Mouse (Mus musculus): ENCODE results near the gene Kdm1b. TPM values are rescaled to one million over a fixed set of nuclear protein-coding genes. Genes with fewer than 3 reads are reported as not detected.

Kdm1b gene
- polyA plus RNA-seq, 1 experiment from 2014 or later = 19.1 TPM

DNA sequence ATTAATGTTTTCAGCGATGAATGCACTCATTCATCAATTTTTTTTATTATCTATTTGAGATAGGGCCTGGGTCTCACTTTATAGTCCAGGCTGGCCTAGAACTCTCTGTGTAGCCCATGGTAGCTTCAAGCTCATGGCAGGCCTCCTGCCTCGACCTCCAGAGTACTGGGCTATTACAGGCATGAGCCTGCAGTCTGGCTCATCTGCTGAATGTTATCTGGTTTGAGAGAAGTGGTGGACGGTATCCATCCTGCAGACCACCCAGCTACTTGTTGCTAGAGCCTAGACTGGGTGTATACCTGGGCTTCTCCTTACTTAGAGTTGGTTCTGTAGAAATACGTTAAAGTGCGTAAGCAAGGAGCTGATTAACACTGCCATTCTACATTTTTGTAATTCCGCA, 23.7 kb downstream of the Kdm1b start:
- no peak overlapping the region for H3K9ac ChIP-seq (ENCODE audit: low read length)
- no peak overlapping the region for H3K4me2 ChIP-seq (ENCODE audit: low read depth)
- no peak overlapping the region for H3K27ac ChIP-seq (ENCODE audit: low read depth, low read length)
- no peak for DNase-seq (ENCODE audit: low spot score)
- no peaks in the 10 kb centered on the region for H3K9me3 ChIP-seq (ENCODE audit: control insufficient read depth, low read length)
- no peaks in the 10 kb centered on the region for H3K36me3 ChIP-seq (ENCODE audit: control insufficient read depth, insufficient read depth, low read length)
- H3K4me3 ChIP-seq (ENCODE audit: low read depth, low read length) = no peak overlapping the region
- ATAC-seq (ENCODE audit: insufficient read depth, low FRiP score, low TSS enrichment) = no peak
- H3K27me3 ChIP-seq (ENCODE audit: control insufficient read depth, insufficient read depth, low read length) = no peaks in the 10 kb centered on the region
- WGBS = 93% methylated on average over 6 of the region's 6 CpGs
- H3K4me1 ChIP-seq (ENCODE audit: control insufficient read depth, insufficient read depth, low read length) = no peaks in the 10 kb centered on the region

GRCm38 (mm10) chr13:47070329-47071080, 27.2 kb downstream of the Kdm1b start:
- H3K4me2 ChIP-seq (ENCODE audit: low read depth) = no peak overlapping the region
- no peaks in the 10 kb centered on the region for H3K9me3 ChIP-seq (ENCODE audit: control insufficient read depth, low read length)
- H3K27ac ChIP-seq (ENCODE audit: low read depth, low read length) = no peak overlapping the region
- H3K4me3 ChIP-seq (ENCODE audit: low read depth, low read length) = no peak overlapping the region
- no peaks in the 10 kb centered on the region for H3K4me1 ChIP-seq (ENCODE audit: control insufficient read depth, insufficient read depth, low read length)
- no peaks in the 10 kb centered on the region for H3K27me3 ChIP-seq (ENCODE audit: control insufficient read depth, insufficient read depth, low read length)
- WGBS = 80% methylated on average over 15 of the region's 15 CpGs
- H3K36me3 ChIP-seq (ENCODE audit: control insufficient read depth, insufficient read depth, low read length) = no peaks in the 10 kb centered on the region
- no peak for ATAC-seq (ENCODE audit: insufficient read depth, low FRiP score, low TSS enrichment)
- DNase-seq (ENCODE audit: low spot score) = no peak
- no peak overlapping the region for H3K9ac ChIP-seq (ENCODE audit: low read length)

DNA sequence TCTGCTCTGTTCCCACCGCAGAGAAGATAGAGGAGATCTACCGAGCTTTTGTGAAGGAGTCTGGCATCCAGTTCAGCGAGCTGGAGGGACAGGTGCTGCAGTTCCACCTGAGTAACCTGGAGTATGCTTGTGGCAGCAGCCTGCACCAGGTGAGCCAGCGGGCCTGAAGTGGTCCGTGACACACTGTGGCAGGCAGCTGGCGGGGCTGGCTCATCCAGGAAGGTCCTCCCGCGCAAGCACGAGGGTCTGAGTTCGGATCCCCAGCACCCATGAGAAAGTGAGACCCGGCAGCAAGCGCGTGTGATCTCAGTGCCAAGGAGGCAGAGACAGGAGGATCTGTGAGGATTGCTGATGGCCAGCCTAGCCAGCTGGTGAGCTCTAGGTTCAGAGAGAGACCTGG, 28.6 kb downstream of the Kdm1b start:
- H3K9me3 ChIP-seq (ENCODE audit: control insufficient read depth, low read length) = no peaks in the 10 kb centered on the region
- ATAC-seq (ENCODE audit: insufficient read depth, low FRiP score, low TSS enrichment) = no peak
- no peaks in the 10 kb centered on the region for H3K36me3 ChIP-seq (ENCODE audit: control insufficient read depth, insufficient read depth, low read length)
- DNase-seq (ENCODE audit: low spot score) = no peak
- H3K4me1 ChIP-seq (ENCODE audit: control insufficient read depth, insufficient read depth, low read length) = no peaks in the 10 kb centered on the region
- no peak overlapping the region for H3K27ac ChIP-seq (ENCODE audit: low read depth, low read length)
- no peak overlapping the region for H3K4me3 ChIP-seq (ENCODE audit: low read depth, low read length)
- H3K9ac ChIP-seq (ENCODE audit: low read length) = no peak overlapping the region
- H3K4me2 ChIP-seq (ENCODE audit: low read depth) = no peak overlapping the region
- no peaks in the 10 kb centered on the region for H3K27me3 ChIP-seq (ENCODE audit: control insufficient read depth, insufficient read depth, low read length)
- WGBS = 96% methylated on average over 13 of the region's 13 CpGs

DNA sequence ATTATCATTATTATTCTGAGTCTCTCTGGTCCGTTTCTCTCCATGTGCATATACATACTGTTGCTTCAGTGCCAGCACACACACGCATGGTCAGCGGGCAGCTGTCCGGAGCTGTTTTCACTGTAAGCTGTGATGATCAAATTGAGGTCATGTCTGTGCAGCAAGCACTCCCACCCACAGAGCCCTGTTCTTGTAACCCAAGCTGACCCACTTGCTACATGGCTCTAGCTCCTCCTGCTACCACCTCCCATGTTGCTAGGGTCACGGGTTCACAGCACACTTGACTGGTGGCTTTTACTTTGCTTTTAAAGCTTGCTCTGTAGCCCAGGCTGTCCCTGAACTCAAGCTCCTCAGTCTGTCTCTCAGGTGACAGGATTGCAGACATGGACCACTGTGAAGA, 29.2 kb downstream of the Kdm1b start:
- ATAC-seq (ENCODE audit: insufficient read depth, low FRiP score, low TSS enrichment) (no peak), DNase-seq (ENCODE audit: low spot score) (no peak)
- Histone ChIP-seq H3K9me3 (ENCODE audit: control insufficient read depth, low read length) (no peaks in the 10 kb centered on the region), H3K27me3 (ENCODE audit: control insufficient read depth, insufficient read depth, low read length) (no peaks in the 10 kb centered on the region), H3K9ac (ENCODE audit: low read length) (no peak overlapping the region), H3K27ac (ENCODE audit: low read depth, low read length) (no peak overlapping the region), H3K36me3 (ENCODE audit: control insufficient read depth, insufficient read depth, low read length) (no peaks in the 10 kb centered on the region), H3K4me3 (ENCODE audit: low read depth, low read length) (no peak overlapping the region), H3K4me2 (ENCODE audit: low read depth) (no peak overlapping the region), H3K4me1 (ENCODE audit: control insufficient read depth, insufficient read depth, low read length) (no peaks in the 10 kb centered on the region)
- WGBS = 89% methylated on average over 5 of the region's 5 CpGs

- WGBS = 84% methylated on average over 5 of the region's 5 CpGs
- no peaks in the 10 kb centered on the region for H3K9me3 ChIP-seq (ENCODE audit: control insufficient read depth, low read length)
These were observed 32.9 kb downstream of the Kdm1b start for GRCm38 (mm10) chr13:47076156-47076555.

DNA sequence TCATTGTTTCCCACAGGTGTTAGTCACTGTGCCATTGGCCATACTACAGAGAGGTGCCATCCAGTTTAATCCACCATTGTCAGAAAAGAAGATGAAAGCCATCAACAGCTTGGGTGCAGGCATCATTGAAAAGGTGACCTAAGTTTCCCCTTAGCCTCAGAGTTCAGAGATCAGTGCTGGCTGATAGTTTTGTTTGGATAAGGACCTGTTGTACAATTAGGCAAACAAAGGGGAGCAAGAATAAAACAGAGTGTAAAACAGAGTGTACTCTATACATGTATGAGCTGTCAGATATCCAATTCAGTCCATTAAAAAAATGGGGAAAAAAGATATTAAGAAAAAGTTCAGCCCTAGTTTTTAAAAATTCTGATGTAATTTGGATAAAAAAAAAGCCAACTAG, 34.1 kb downstream of the Kdm1b start:
- H3K4me1 ChIP-seq (ENCODE audit: control insufficient read depth, insufficient read depth, low read length) = no peaks in the 10 kb centered on the region
- H3K36me3 ChIP-seq (ENCODE audit: control insufficient read depth, insufficient read depth, low read length) = peaks cover 4% of the 10 kb centered on the region; the same call in 1 of the 2 replicates
- no peaks in the 10 kb centered on the region for H3K9me3 ChIP-seq (ENCODE audit: control insufficient read depth, low read length)

More at GRCm38 (mm10) chr13:47076156-47076555, 32.9 kb downstream of the Kdm1b start:
- Histone ChIP-seq H3K4me1 (ENCODE audit: control insufficient read depth, insufficient read depth, low read length) (no peaks in the 10 kb centered on the region), H3K27ac (ENCODE audit: low read depth, low read length) (no peak overlapping the region), H3K4me3 (ENCODE audit: low read depth, low read length) (no peak overlapping the region), H3K4me2 (ENCODE audit: low read depth) (no peak overlapping the region), H3K36me3 (ENCODE audit: control insufficient read depth, insufficient read depth, low read length) (peaks cover 3% of the 10 kb centered on the region; the same call in 1 of the 2 replicates), H3K27me3 (ENCODE audit: control insufficient read depth, insufficient read depth, low read length) (no peaks in the 10 kb centered on the region), H3K9ac (ENCODE audit: low read length) (no peak overlapping the region)
- ATAC-seq (ENCODE audit: insufficient read depth, low FRiP score, low TSS enrichment) (no peak), DNase-seq (ENCODE audit: low spot score) (no peak)

DNA sequence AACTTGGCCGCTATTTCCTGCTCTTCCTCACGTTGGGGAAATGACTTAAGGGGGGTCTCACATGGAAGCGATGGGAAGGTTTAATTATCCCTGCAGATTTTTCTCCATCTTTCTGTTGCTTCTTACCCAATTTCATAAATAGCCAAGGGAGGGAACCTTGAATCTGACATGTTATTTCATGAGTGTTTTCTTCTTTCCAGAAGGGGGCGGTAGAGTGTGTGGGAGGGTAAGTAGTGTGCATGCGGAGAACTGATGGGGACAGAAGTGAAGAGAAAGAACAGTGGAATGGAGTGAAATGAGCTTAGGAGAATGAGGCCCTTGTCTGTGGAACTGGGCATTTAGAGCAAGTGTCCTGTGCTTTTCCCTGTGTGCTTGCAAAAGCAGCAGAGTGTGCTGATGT, 35.5 kb downstream of the Kdm1b start:
- ATAC-seq (ENCODE audit: insufficient read depth, low FRiP score, low TSS enrichment) (no peak), DNase-seq (ENCODE audit: low spot score) (no peak)
- WGBS = 75% methylated on average over 5 of the region's 5 CpGs
- Histone ChIP-seq H3K4me2 (ENCODE audit: low read depth) (no peak overlapping the region), H3K4me3 (ENCODE audit: low read depth, low read length) (no peak overlapping the region), H3K36me3 (ENCODE audit: control insufficient read depth, insufficient read depth, low read length) (peaks cover 4% of the 10 kb centered on the region; the same call in 1 of the 2 replicates), H3K9ac (ENCODE audit: low read length) (no peak overlapping the region), H3K27me3 (ENCODE audit: control insufficient read depth, insufficient read depth, low read length) (no peaks in the 10 kb centered on the region), H3K9me3 (ENCODE audit: control insufficient read depth, low read length) (no peaks in the 10 kb centered on the region), H3K4me1 (ENCODE audit: control insufficient read depth, insufficient read depth, low read length) (no peaks in the 10 kb centered on the region), H3K27ac (ENCODE audit: low read depth, low read length) (no peak overlapping the region)

More for the DNA sequence above, 34.1 kb downstream of the Kdm1b start:
- DNase-seq (ENCODE audit: low spot score) (no peak), ATAC-seq (ENCODE audit: insufficient read depth, low FRiP score, low TSS enrichment) (no peak)
- Histone ChIP-seq H3K27ac (ENCODE audit: low read depth, low read length) (no peak overlapping the region), H3K9ac (ENCODE audit: low read length) (no peak overlapping the region), H3K4me3 (ENCODE audit: low read depth, low read length) (no peak overlapping the region), H3K4me2 (ENCODE audit: low read depth) (no peak overlapping the region), H3K27me3 (ENCODE audit: control insufficient read depth, insufficient read depth, low read length) (no peaks in the 10 kb centered on the region)

DNA sequence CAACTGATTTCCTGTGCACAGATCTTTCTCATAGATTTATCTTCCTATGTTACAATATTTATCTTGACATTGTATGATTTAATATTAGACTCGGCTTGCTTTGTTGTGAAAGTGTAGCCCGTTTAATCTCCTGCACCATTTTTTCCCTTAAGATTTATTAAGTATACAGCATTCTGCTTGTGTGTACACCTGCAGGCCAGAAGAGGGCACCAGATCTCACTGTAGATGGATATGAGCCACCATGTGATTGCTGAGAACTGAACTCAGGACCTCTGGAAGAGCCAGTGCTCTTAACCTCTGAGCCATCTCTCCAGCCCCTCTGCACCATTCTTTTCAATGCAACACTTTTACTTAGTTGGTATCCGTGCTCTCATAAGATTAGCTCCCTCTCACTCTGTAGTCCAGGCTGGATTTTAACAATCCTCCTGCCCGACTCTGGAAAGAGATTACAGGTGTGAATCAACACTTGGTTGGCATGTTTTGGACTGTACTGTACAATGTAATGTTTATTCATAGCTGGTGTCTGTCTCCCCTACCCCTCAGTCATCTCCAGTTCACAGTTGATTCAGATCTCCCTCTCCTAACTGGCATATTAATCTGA, 37.7 kb downstream of the Kdm1b start:
- Histone ChIP-seq H3K27me3 (ENCODE audit: control insufficient read depth, insufficient read depth, low read length) (no peaks in the 10 kb centered on the region), H3K27ac (ENCODE audit: low read depth, low read length) (no peak overlapping the region), H3K4me1 (ENCODE audit: control insufficient read depth, insufficient read depth, low read length) (no peaks in the 10 kb centered on the region), H3K9ac (ENCODE audit: low read length) (no peak overlapping the region), H3K36me3 (ENCODE audit: control insufficient read depth, insufficient read depth, low read length) (peaks cover 4% of the 10 kb centered on the region; the same call in 1 of the 2 replicates), H3K9me3 (ENCODE audit: control insufficient read depth, low read length) (no peaks in the 10 kb centered on the region), H3K4me2 (ENCODE audit: low read depth) (no peak overlapping the region), H3K4me3 (ENCODE audit: low read depth, low read length) (no peak overlapping the region)
- 90% methylated on average over 4 of the region's 4 CpGs for WGBS
- DNase-seq (ENCODE audit: low spot score) = no peak
- ATAC-seq (ENCODE audit: insufficient read depth, low FRiP score, low TSS enrichment) = no peak

GRCm38 (mm10) chr13:47088433-47088832, 45.1 kb downstream of the Kdm1b start:
- WGBS = 100% methylated on average over 1 of the region's 1 CpGs
- no peak overlapping the region for H3K27ac ChIP-seq (ENCODE audit: low read depth, low read length)
- no peak overlapping the region for H3K4me2 ChIP-seq (ENCODE audit: low read depth)
- no peaks in the 10 kb centered on the region for H3K27me3 ChIP-seq (ENCODE audit: control insufficient read depth, insufficient read depth, low read length)
- H3K9me3 ChIP-seq (ENCODE audit: control insufficient read depth, low read length) = no peaks in the 10 kb centered on the region
- DNase-seq (ENCODE audit: low spot score) (no peak), ATAC-seq (ENCODE audit: insufficient read depth, low FRiP score, low TSS enrichment) (no peak)
- H3K36me3 ChIP-seq (ENCODE audit: control insufficient read depth, insufficient read depth, low read length) = peaks cover 4% of the 10 kb centered on the region; the same call in 1 of the 2 replicates
- no peaks in the 10 kb centered on the region for H3K4me1 ChIP-seq (ENCODE audit: control insufficient read depth, insufficient read depth, low read length)
- no peak overlapping the region for H3K9ac ChIP-seq (ENCODE audit: low read length)
- H3K4me3 ChIP-seq (ENCODE audit: low read depth, low read length) = no peak overlapping the region
